Mouse (Mus musculus) kidney, adult 8-10 months (tissue): ENCODE measurements around the gene Itgb2.

ENCODE experiments used
- DNase-seq, 2 experiments: peaks; one replicate each; pipeline ENCODE4 v3.0.0; 2022

The Itgb2 gene

GRCm38 (mm10) chr10:77589117-77589516 is 59.1 kb downstream of the Itgb2 start:
- DNase-seq: no peak

GRCm38 (mm10) chr10:77589749-77590148 is 59.7 kb downstream of the Itgb2 start:
- no peak for DNase-seq

- DNase-seq: peak; percentile 53 to 66
Observed at GRCm38 (mm10) chr10:77590812-77591211, 60.8 kb downstream of the Itgb2 start.

- no peak for DNase-seq
Observed at GRCm38 (mm10) chr10:77591546-77591945, 61.5 kb downstream of the Itgb2 start.

GRCm38 (mm10) chr10:77596060-77596459 is 66.0 kb downstream of the Itgb2 start:
- no peak for DNase-seq

- no peak for DNase-seq
Observed at GRCm38 (mm10) chr10:77603021-77603420, 73.0 kb downstream of the Itgb2 start.

- DNase-seq: no peak
Observed at GRCm38 (mm10) chr10:77604111-77604510, 74.1 kb downstream of the Itgb2 start.

- DNase-seq: no peak
Observed at GRCm38 (mm10) chr10:77604958-77605357, 74.9 kb downstream of the Itgb2 start.

GRCm38 (mm10) chr10:77605368-77605767 is 75.3 kb downstream of the Itgb2 start:
- no peak for DNase-seq

GRCm38 (mm10) chr10:77605908-77606826 is 76.1 kb downstream of the Itgb2 start, which contains the start of the genes Sumo3 and Gm49325:
Gene Sumo3, plus strand, starts transcription at chr10:77606097.
Gene Gm49325, plus strand, starts transcription at chr10:77606197.
- peak; percentile 95 to 98 for DNase-seq

GRCm38 (mm10) chr10:77606855-77607254 is 76.8 kb downstream of the Itgb2 start:
- no peak for DNase-seq

- peak in 1 of 2 experiments; percentile 53 for DNase-seq
Observed at GRCm38 (mm10) chr10:77607441-77607840, 77.4 kb downstream of the Itgb2 start.

- DNase-seq: no peak
Observed at GRCm38 (mm10) chr10:77608589-77608988, 78.5 kb downstream of the Itgb2 start.

- no peak for DNase-seq
Observed at GRCm38 (mm10) chr10:77610221-77610961, 80.3 kb downstream of the Itgb2 start.

GRCm38 (mm10) chr10:77613409-77613808 is 83.4 kb downstream of the Itgb2 start:
- DNase-seq: peak; percentile 86 to 87
